Comparison of ENCODE assay signal across 8 mouse cellular contexts in the genomic region with DNA sequence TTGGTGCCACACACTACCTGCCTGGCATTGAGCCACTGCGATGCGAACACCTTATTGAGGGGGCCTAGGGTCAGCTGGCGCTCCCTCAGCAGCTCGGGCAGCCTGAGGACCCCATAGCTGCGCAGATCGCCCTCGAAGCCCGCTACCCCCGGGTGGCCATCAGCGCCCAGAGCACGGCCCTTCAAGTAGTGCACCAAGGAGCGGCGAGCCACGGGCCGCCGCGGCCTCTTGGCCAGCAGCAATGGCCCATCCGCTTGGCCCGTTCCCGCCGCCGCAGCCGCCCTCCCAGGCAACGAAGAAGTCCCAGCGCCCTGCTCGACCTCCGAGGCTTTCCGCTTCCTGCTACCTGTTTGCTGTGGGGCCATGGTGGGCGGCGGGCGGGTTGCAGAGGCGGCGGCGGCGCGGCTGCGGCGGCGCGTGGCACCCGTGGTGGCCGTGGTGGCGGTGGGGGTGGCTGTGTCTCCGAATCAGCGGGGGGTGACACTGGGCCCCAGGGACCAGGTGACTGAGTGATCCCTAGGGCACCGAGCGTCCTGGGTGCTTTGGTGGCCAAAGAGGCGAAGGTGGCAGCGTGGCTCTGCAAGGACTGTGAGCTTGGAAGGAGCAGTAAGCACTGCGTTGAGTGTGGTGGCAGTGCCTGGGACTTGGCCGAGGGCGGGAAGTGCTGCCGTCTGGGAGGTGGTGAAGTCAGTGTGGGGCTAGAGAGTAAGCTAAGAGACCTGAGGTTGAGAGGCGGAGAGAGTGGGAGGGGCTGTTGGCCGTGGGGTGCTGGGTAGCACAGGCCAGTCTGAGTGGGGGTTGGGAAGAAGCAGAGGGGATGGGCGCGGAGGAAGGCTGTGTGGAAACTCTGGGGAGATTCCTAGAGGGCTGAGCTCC. TPM values are rescaled to one million over a fixed set of nuclear protein-coding genes. Genes with fewer than 3 reads are reported as not detected.
A peak's percentile ranks its signal among the peaks of the same experiment; 100 is the strongest.
DNase-seq lines count a peak whose midpoint lies in the region; ATAC-seq and TF ChIP-seq lines count a peak whose summit lies in the region.

A gene (minus strand): TSS at position 697 of the 876 bp plus-strand sequence.

- H3K27ac ChIP-seq in left cerebral cortex, adult 2 months = no peak within 1 kb of the TSS
- H3K27ac ChIP-seq in heart, embryonic 15.5 days = no peak within 1 kb of the TSS
- no peak within 1 kb of the TSS for H3K27ac ChIP-seq in midbrain, embryonic 14.5 days (replicated peaks; ENCODE audit: low read depth, low read length)

- peak within 1 kb of the TSS; percentile 77 for H3K4me2 ChIP-seq in heart, embryonic 15.5 days
- H3K4me2 ChIP-seq in midbrain, embryonic 14.5 days (ENCODE audit: low read length) = peak within 1 kb of the TSS; percentile 67

- H3K4me3 ChIP-seq in left cerebral cortex, adult 2 months = peak within 1 kb of the TSS; percentile 51
- peak within 1 kb of the TSS; percentile 55 for H3K4me3 ChIP-seq in heart, embryonic 15.5 days
- peak within 1 kb of the TSS; percentile 49 for H3K4me3 ChIP-seq in midbrain, embryonic 14.5 days (replicated peaks; ENCODE audit: low read depth, low read length)

- no peak for TF ChIP-seq CTCF in left cerebral cortex, adult 2 months (IDR thresholded peaks at IDR 0.05)

- H3K27me3 ChIP-seq in heart, embryonic 15.5 days = no peaks in the 10 kb centered on the region
- no peaks in the 10 kb centered on the region for H3K27me3 ChIP-seq in midbrain, embryonic 14.5 days (ENCODE audit: control insufficient read depth, insufficient read depth, low read length)

- peak; percentile 79 for ATAC-seq in heart, embryonic 15.5 days (replicated peaks; ENCODE audit: insufficient number of reproducible peaks, insufficient read depth, low FRiP score, low read depth)
- peak; percentile 80 for ATAC-seq in midbrain, embryonic 14.5 days (ENCODE audit: low FRiP score, low TSS enrichment)

- no peaks in the 10 kb centered on the region for H3K36me3 ChIP-seq in heart, embryonic 15.5 days
- H3K36me3 ChIP-seq in midbrain, embryonic 14.5 days (ENCODE audit: control insufficient read depth, insufficient read depth, low read length) = no peaks in the 10 kb centered on the region

- DNase-seq in left cerebral cortex, adult 2 months (ENCODE audit: extremely low spot score in 1 of 2, low spot score in 2 of 2) = peak; percentile 9 to 17
- no peak for DNase-seq in left cerebral cortex, adult 11 months (ENCODE audit: low spot score)
- DNase-seq in embryo, embryonic 10 days (ENCODE audit: low spot score) = peak; percentile 55
- DNase-seq in left cerebral cortex, postnatal 25 days (ENCODE audit: low spot score in 2 of 2) = peak; percentile 7 to 18
- peak; percentile 48 for DNase-seq in midbrain, embryonic 14.5 days
- no peak for DNase-seq in adipocyte (ENCODE audit: low spot score)
- no peak for DNase-seq in adrenal gland, postnatal 36 days

- intact Hi-C loops in left cerebral cortex, adult 2 months (cut with DNase I) = no loop called here
- intact Hi-C loops in left cerebral cortex, postnatal 25 days (cut with DNase I) = no loop called here

- H3K9ac ChIP-seq in heart, embryonic 15.5 days = peak within 1 kb of the TSS; percentile 49
- H3K9ac ChIP-seq in midbrain, embryonic 14.5 days (replicated peaks; ENCODE audit: low read length) = peak within 1 kb of the TSS; percentile 62

- H3K4me1 ChIP-seq in heart, embryonic 15.5 days (replicated peaks) = no peaks in the 10 kb centered on the region
- no peaks in the 10 kb centered on the region for H3K4me1 ChIP-seq in midbrain, embryonic 14.5 days (ENCODE audit: control insufficient read depth, insufficient read depth, low read length)

- 16% methylated on average over 56 of the region's 57 CpGs for WGBS in heart, embryonic 15.5 days
- WGBS in midbrain, embryonic 14.5 days = 26% methylated on average over 57 of the region's 57 CpGs

- H3K9me3 ChIP-seq in heart, embryonic 15.5 days (replicated peaks) = no peaks in the 10 kb centered on the region
- H3K9me3 ChIP-seq in midbrain, embryonic 14.5 days (ENCODE audit: control insufficient read depth, low read length) = no peaks in the 10 kb centered on the region

RNA-seq across cellular contexts. Expression of the gene that starts here (rescaled TPM):
- 1 to 10 TPM; 1.5 TPM for total RNA-seq in left cerebral cortex, adult 2 months (2021)
- 1.1 and 1.3 TPM in 2 replicates for polyA plus RNA-seq in heart, embryonic 15.5 days (2015; fragmentation: Nextera tagmentation; extraction: Ambion mirVana)
- total RNA-seq in left cerebral cortex, postnatal 25 days (2021) = 1 to 10 TPM; 1.1 to 2.1 TPM
- 0.58 and 1.1 TPM in 2 replicates for polyA plus RNA-seq in midbrain, embryonic 14.5 days (2014; fragmentation: Nextera tagmentation; extraction: Ambion mirVana)
- total RNA-seq in adrenal gland, postnatal 36 days (2021) = not detected

Comparison
In these comparisons a context has a peak if more than half of its experiments do, and no peak if none do; other contexts are left out.
1. DNase-seq: peak in left cerebral cortex, adult 2 months (2 of 2), embryo, embryonic 10 days (single experiment), left cerebral cortex, postnatal 25 days (2 of 2) and midbrain, embryonic 14.5 days (single experiment); none in left cerebral cortex, adult 11 months (single experiment), adipocyte (single experiment) and adrenal gland, postnatal 36 days (0 of 2).
2. Peak in every context shown above with its lines, with median percentiles within 50 percentile points of each other: H3K4me3 ChIP-seq.